Mouse (Mus musculus): ENCODE data around the gene Pomt1.
"Not testable (repeated sequence)": the region's sequence is repeated elsewhere in the genome, so short reads cannot be mapped to it uniquely, and the experiment has no call there.

Pomt1 gene

GRCm38 (mm10) chr2:32283986-32284385 is 47.6 kb downstream of the Pomt1 start:
- no peak for DNase-seq (ENCODE audit: low spot score)

- DNase-seq (ENCODE audit: low spot score): peak; percentile 33
Measured at GRCm38 (mm10) chr2:32287334-32287840, 51.0 kb downstream of the Pomt1 start, which contains the start of gene Golga2. Gene Golga2 (plus strand): TSS chr2:32287384.

- DNase-seq (ENCODE audit: low spot score): peak; percentile 100
Measured at GRCm38 (mm10) chr2:32287923-32288367, 51.6 kb downstream of the Pomt1 start, which contains the start of gene Swi5. Gene Swi5 (minus strand): TSS chr2:32288075.

- no peak for DNase-seq (ENCODE audit: low spot score)
Measured at GRCm38 (mm10) chr2:32288371-32288931, 52.1 kb downstream of the Pomt1 start.

- peak; percentile 72 for DNase-seq (ENCODE audit: low spot score)
Measured at GRCm38 (mm10) chr2:32289578-32289977, 53.2 kb downstream of the Pomt1 start.

- DNase-seq (ENCODE audit: low spot score): no peak
Measured at GRCm38 (mm10) chr2:32294348-32294747, 58.0 kb downstream of the Pomt1 start.

- no peak for DNase-seq (ENCODE audit: low spot score)
Measured at GRCm38 (mm10) chr2:32295285-32295684, 58.9 kb downstream of the Pomt1 start.

- DNase-seq (ENCODE audit: low spot score): not testable (repeated sequence)
Measured at GRCm38 (mm10) chr2:32295842-32296241, 59.5 kb downstream of the Pomt1 start.

- DNase-seq (ENCODE audit: low spot score): no peak
Measured at GRCm38 (mm10) chr2:32299469-32299868, 63.1 kb downstream of the Pomt1 start.

- DNase-seq (ENCODE audit: low spot score): no peak
Measured at GRCm38 (mm10) chr2:32302952-32303351, 66.6 kb downstream of the Pomt1 start.

- peak; percentile 79 for DNase-seq (ENCODE audit: low spot score)
Measured at GRCm38 (mm10) chr2:32304145-32304832, 67.9 kb downstream of the Pomt1 start.

All from embryo, embryonic 10.5 days (tissue).